Mouse (Mus musculus) forebrain, embryonic 11.5 days (tissue): Measurements from ENCODE around the gene Nek1. TPM values are rescaled to one million over a fixed set of nuclear protein-coding genes. Genes with fewer than 3 reads are reported as not detected.
A peak's percentile ranks its signal among the peaks of the same experiment; 100 is the strongest.

ENCODE experiments used
- ATAC-seq: fragments of 200-750 bp; cut with Nextera tagmentation; replicated peaks from 2 replicates; pipeline ENCODE4 v1.8.0; 2017; ENCODE audit warnings: moderate TSS enrichment; ENCODE audit not compliant: low FRiP score
- DNase-seq: peaks from one replicate; pipeline ENCODE4 v3.0.0-alpha.2; 2017; ENCODE audit warnings: low spot score
- H3K27ac ChIP-seq: fragments of 300-500 bp; sonication (generic); 2 replicates; pipeline ENCODE4 v1.5.1; 2014; ENCODE audit warnings: low read depth, low read length
- H3K27me3 ChIP-seq: fragments of 300-500 bp; sonication (generic); 2 replicates; pipeline ENCODE4 v1.6.1; 2014; ENCODE audit warnings: mild to moderate bottlenecking, low read length, mixed read lengths; ENCODE audit not compliant: control insufficient read depth, insufficient read depth
- H3K36me3 ChIP-seq: fragments of 300-500 bp; sonication (generic); 2 replicates; pipeline ENCODE4 v1.6.1; 2014; ENCODE audit warnings: mild to moderate bottlenecking, low read length, moderate library complexity, mixed read lengths; ENCODE audit not compliant: control insufficient read depth, insufficient read depth
- H3K4me1 ChIP-seq: fragments of 300-500 bp; sonication (generic); replicated peaks from 2 replicates; pipeline ENCODE4 v1.6.1; 2014; ENCODE audit warnings: low read length, mixed read lengths; ENCODE audit not compliant: control insufficient read depth, insufficient read depth
- H3K4me2 ChIP-seq: fragments of 300-500 bp; sonication (generic); 2 replicates; pipeline ENCODE4 v1.6.1; 2014; ENCODE audit warnings: low read depth, mild to moderate bottlenecking, low read length, moderate library complexity, mixed read lengths; ENCODE audit not compliant: severe bottlenecking
- H3K4me3 ChIP-seq: fragments of 300-500 bp; sonication (generic); 2 replicates; pipeline ENCODE4 v1.5.1; 2014; ENCODE audit warnings: low read depth, low read length
- H3K9ac ChIP-seq: fragments of 300-500 bp; sonication (generic); 2 replicates; pipeline ENCODE4 v1.6.1; 2014; ENCODE audit warnings: low read length
- H3K9me3 ChIP-seq: fragments of 300-500 bp; sonication (generic); 2 replicates; pipeline ENCODE4 v1.6.1; 2016; ENCODE audit warnings: low read length, mixed read lengths; ENCODE audit not compliant: control insufficient read depth
- WGBS: fragments of 180-500 bp; shearing (Covaris S2); extraction: QIAGEN DNeasy Blood & Tissue Kit; methylation state at CpG from one replicate; pipeline ENCODE4 v1.1.7; 2014; 5-methylcytosine and 5-hydroxymethylcytosine counted together
- polyA plus RNA-seq: library from polyadenylated mRNA; unstranded; fragments of >200 nt; fragmentation: Nextera tagmentation; extraction: Ambion mirVana; gene quantifications from 2 replicates; pipeline ENCODE4 v1.2.1, GENCODE M21; 2014

The Nek1 gene
- polyA plus RNA-seq, 1 experiment from 2014 or later = 20.5 TPM

- 96% methylated on average over 3 of the region's 3 CpGs for WGBS
- no peak overlapping the region for H3K4me2 ChIP-seq
- ATAC-seq (no peak), DNase-seq (no peak)
- H3K4me3 ChIP-seq = no peak overlapping the region
- H3K9me3 ChIP-seq = no peaks in the 10 kb centered on the region
- no peak overlapping the region for H3K9ac ChIP-seq
- no peak overlapping the region for H3K27ac ChIP-seq
- H3K4me1 ChIP-seq = peaks cover 8% of the 10 kb centered on the region
- no peaks in the 10 kb centered on the region for H3K27me3 ChIP-seq
- H3K36me3 ChIP-seq = no peaks in the 10 kb centered on the region
These were observed 3.5 kb downstream of the Nek1 start for GRCm38 (mm10) chr8:60996468-60996867.

- Histone ChIP-seq H3K4me3 (no peak overlapping the region), H3K9me3 (no peaks in the 10 kb centered on the region), H3K27ac (no peak overlapping the region), H3K4me2 (no peak overlapping the region), H3K4me1 (0 out of 2 replicates have a peak, but pooled peaks cover 2% of the 10 kb centered on the region), H3K27me3 (no peaks in the 10 kb centered on the region), H3K9ac (no peak overlapping the region), H3K36me3 (no peaks in the 10 kb centered on the region)
- DNase-seq = peak; percentile 74
- ATAC-seq = no peak
These were observed 49.0 kb downstream of the Nek1 start for GRCm38 (mm10) chr8:61041951-61042350.

- no peak overlapping the region for H3K27ac ChIP-seq
- H3K9ac ChIP-seq = no peak overlapping the region
- no peaks in the 10 kb centered on the region for H3K27me3 ChIP-seq
- WGBS = 84% methylated on average over 4 of the region's 4 CpGs
- DNase-seq (no peak), ATAC-seq (no peak)
- H3K4me2 ChIP-seq = no peak overlapping the region
- H3K9me3 ChIP-seq = no peaks in the 10 kb centered on the region
- H3K4me3 ChIP-seq = no peak overlapping the region
- H3K4me1 ChIP-seq = 0 out of 2 replicates have a peak, but pooled peaks cover 2% of the 10 kb centered on the region
- no peaks in the 10 kb centered on the region for H3K36me3 ChIP-seq
These were observed 50.9 kb downstream of the Nek1 start for GRCm38 (mm10) chr8:61043874-61044273.

DNA sequence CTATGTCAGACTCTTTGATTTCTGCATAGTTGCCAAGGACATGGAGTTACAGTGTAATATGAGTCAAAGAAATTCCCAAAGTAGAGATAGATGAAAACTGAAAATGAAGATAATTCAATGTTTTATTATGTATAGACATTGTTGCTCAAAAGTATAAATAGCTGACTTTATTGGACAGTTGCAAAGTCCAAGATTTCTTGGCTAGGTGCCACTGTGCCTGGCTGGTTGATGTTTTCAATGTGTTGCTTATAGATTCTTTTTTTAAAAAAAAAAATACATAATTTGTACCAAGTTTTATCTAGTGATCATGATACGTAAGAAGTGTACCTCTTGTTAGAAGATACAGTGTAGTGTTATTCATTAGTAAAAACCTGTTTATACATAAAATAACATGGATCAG lies 53.8 kb downstream of the Nek1 start:
- DNase-seq = no peak
- Histone ChIP-seq H3K36me3 (no peaks in the 10 kb centered on the region), H3K9ac (no peak overlapping the region)

GRCm38 (mm10) chr8:61053017-61053416 lies 60.0 kb downstream of the Nek1 start:
- DNase-seq (no peak), ATAC-seq (no peak)
- WGBS = 95% methylated on average over 1 of the region's 1 CpGs
- Histone ChIP-seq H3K36me3 (no peaks in the 10 kb centered on the region), H3K4me1 (no peaks in the 10 kb centered on the region), H3K27ac (no peak overlapping the region), H3K4me2 (no peak overlapping the region), H3K27me3 (no peaks in the 10 kb centered on the region), H3K9ac (no peak overlapping the region), H3K9me3 (no peaks in the 10 kb centered on the region), H3K4me3 (no peak overlapping the region)

More for the DNA sequence above, 53.8 kb downstream of the Nek1 start:
- Histone ChIP-seq H3K27ac (no peak overlapping the region), H3K9me3 (no peaks in the 10 kb centered on the region), H3K4me2 (no peak overlapping the region), H3K27me3 (no peaks in the 10 kb centered on the region), H3K4me3 (no peak overlapping the region), H3K4me1 (no peaks in the 10 kb centered on the region)
- no peak for ATAC-seq
- 100% methylated on average over 1 of the region's 1 CpGs for WGBS

DNA sequence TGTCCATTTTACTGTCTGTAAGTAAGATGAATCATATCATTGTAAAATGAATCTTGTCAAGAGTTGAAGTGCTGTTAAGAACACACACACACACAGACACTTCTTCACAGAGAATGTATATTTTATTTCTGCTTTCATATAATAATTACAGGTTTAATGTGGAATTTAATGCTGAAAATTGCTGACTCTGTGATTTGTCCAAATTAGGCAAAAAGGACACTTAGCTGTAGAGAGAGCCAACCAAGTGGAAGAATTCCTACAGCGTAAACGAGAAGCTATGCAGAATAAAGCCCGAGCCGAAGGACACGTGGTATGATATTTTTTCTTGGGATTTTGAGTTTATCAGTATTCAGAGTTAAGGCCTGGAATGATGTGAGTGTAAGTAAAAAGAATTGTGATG lies 61.3 kb downstream of the Nek1 start:
- 80% methylated on average over 5 of the region's 5 CpGs for WGBS
- Histone ChIP-seq H3K9me3 (no peaks in the 10 kb centered on the region), H3K4me2 (no peak overlapping the region), H3K4me1 (no peaks in the 10 kb centered on the region), H3K36me3 (no peaks in the 10 kb centered on the region), H3K27ac (no peak overlapping the region), H3K9ac (no peak overlapping the region), H3K27me3 (no peaks in the 10 kb centered on the region), H3K4me3 (no peak overlapping the region)
- DNase-seq (no peak), ATAC-seq (no peak)

DNA sequence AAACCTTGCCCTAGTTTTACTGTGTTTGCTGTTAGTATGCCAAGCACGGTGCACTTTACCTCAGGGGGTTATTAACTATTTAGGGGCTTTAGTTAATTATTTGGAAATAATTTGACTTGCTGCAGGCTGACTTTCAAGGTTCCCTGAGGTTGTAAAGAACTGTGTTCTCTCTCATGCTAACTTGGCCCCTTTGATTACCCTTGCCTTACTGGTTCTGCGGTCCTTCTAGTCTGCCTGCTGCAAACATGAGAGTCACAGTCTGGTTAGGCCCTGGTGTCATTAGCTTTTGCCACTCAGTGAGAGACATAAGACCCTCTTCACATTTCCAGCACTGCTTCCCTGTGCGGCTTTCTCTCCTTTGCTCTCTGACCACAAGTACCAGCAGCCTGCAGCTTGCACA lies 64.0 kb downstream of the Nek1 start:
- Histone ChIP-seq H3K27ac (no peak overlapping the region), H3K4me3 (no peak overlapping the region), H3K9ac (no peak overlapping the region), H3K36me3 (no peaks in the 10 kb centered on the region), H3K27me3 (no peaks in the 10 kb centered on the region), H3K4me2 (no peak overlapping the region), H3K9me3 (no peaks in the 10 kb centered on the region), H3K4me1 (no peaks in the 10 kb centered on the region)
- WGBS = 63% methylated on average over 3 of the region's 3 CpGs
- DNase-seq (no peak), ATAC-seq (no peak)

DNA sequence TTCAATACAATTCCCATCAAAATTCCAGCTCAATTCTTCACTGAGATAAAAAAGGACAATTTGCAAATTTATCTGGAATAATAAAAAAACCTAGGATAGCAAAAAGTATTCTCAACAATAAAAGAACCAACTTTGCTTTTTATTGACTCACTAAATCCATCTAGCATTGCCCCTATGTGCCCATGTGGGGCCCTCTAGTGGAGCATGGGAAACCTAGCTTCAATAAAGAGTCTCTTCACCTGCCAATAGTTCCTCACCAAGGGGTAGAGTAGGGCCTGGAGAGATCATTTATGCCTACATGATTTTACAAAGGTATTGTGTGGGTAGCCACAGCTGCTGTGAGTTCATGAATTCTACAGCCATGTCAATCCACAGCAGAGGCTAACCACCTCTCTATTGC lies 66.1 kb downstream of the Nek1 start:
- Histone ChIP-seq H3K4me3 (no peak overlapping the region), H3K4me1 (no peaks in the 10 kb centered on the region), H3K27me3 (no peaks in the 10 kb centered on the region), H3K4me2 (no peak overlapping the region), H3K9ac (no peak overlapping the region), H3K36me3 (no peaks in the 10 kb centered on the region), H3K9me3 (no peaks in the 10 kb centered on the region), H3K27ac (no peak overlapping the region)
- ATAC-seq = no peak
- DNase-seq = no peak

- H3K9me3 ChIP-seq = no peaks in the 10 kb centered on the region
- H3K9ac ChIP-seq = no peak overlapping the region
- no peaks in the 10 kb centered on the region for H3K36me3 ChIP-seq
- H3K4me3 ChIP-seq = no peak overlapping the region
- no peaks in the 10 kb centered on the region for H3K4me1 ChIP-seq
- no peak overlapping the region for H3K4me2 ChIP-seq
- no peak for ATAC-seq
- WGBS = 80% methylated on average over 7 of the region's 7 CpGs
- DNase-seq = no peak
- H3K27ac ChIP-seq = no peak overlapping the region
- no peaks in the 10 kb centered on the region for H3K27me3 ChIP-seq
These were observed 67.4 kb downstream of the Nek1 start for GRCm38 (mm10) chr8:61060412-61060811.
